Mouse (Mus musculus): ENCODE data around the gene Ankub1.

GRCm38 (mm10) chr3:57637596-57637995 is 55.0 kb downstream of the Ankub1 start:
- TF ChIP-seq CTCF (IDR thresholded peaks at IDR 0.05; ENCODE audit: low read depth) (no peak), EP300 (IDR thresholded peaks at IDR 0.05; ENCODE audit: low read depth) (no peak)

All from heart, postnatal 0 days (tissue).